Mouse (Mus musculus): ENCODE measurements at regions not wholly inside any gene's neighbourhood (a gene's known extent, or its start where the extent isn't known, plus 50 kb on each side); places are given as distances from the start of the nearest gene placed in this dataset.

DNA sequence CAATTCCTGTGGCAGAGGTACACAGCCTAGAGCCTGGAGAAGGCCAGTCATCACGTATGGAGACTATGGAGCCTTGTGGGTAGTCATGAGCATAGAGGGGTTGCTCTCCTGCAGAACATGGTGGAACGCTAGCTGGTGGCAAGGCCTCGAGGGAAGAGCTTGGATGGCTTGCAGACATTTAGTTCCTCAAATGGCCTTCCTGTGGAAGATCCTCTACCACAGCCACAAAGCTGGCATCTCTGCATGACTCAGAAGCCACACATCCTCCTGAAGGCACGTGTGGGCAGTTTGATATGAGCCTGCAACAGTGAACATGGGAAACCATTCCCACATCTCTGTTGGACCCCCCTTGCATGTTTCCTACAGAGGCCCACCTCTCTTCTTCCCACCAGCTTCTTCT is 547.9 kb upstream of the Lrrc6 start:
- no peak for DNase-seq (ENCODE audit: low read depth, low spot score)

DNA sequence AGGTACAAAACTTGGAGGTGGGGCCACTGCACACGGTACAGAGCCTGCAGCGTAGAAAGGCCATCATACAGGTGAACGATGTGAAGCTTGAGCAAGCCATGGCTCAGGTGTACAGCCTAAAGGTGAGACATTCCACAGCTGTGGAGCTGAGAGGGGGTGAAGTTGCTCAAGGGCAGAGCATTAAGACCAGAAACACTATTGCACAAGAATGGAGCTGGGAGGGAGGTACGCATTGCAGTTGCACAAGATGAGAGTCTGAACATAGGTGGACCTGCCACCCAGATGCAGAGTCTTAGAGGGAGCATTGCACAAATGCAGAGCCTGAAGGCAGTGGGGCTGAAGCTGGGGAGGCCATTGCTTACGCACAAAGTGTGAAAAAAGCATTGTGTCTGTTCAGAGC is 547.4 kb upstream of the Lrrc6 start:
- DNase-seq (ENCODE audit: low read depth, low spot score), result no peak

DNA sequence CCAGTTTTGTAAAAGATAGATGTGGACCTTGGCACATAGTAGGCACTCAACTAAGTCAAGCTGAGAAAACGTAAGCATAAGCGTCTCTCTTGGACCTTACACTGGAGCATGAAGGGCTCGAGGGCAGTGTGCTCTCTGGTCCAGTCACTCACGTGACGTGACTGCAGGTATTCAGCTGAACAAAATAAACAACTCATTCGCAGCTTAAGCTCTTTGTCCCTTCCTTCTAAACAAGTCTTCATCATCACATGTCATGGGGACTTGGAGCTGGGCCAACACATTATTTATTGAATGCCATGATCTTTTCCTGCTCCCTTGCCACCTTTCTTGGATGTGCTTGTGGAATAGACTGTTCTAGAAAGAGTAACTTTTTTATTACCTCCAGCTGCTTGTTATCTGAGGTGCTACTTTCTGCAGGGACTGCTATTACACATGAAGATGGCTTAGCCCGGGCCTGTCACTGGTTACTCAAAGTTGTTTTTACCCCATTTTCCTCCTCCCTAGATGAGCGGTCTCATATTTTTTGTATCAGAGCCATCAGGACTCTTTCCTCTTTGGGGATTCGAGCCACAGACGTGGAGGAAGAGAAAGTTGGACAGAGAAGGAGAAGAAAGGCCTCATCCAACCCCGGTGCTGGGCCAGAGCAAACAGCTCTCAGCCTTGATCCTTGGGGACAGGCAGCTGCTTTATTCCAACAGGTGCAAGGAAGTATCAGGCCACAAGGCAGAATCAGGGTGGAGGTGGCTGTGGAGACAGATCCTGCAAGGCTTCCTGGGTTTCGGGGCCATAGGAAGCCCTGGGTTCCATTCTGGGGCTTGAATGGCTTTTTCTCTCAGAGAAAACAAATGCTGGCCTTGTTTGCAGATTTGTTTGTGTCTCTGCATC is 545.5 kb upstream of the Lrrc6 start:
- DNase-seq (ENCODE audit: low read depth, low spot score), result no peak

- no peak for DNase-seq (ENCODE audit: low read depth, low spot score)
These were observed 544.6 kb upstream of the Lrrc6 start for GRCm38 (mm10) chr15:67045329-67045728.

DNA sequence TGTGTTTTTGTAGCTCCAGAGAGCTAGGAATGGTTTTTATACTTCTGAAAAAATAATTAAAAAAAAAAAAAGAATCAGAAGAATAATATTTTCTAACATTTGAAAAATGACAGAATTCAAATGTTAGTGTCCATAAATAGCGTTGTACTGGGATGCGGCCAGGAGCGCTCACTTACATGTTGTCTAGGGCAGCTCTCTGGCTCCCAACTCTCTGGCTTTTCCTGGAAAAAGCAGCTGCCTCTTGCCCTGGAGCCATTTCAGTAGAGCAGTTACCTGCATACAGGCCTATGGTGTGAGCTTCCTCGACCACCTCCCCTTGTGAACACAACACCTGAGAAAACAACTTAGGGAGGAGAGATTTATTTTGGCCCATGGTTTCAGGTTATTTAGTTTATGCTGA is 544.1 kb upstream of the Lrrc6 start:
- no peak for DNase-seq (ENCODE audit: low read depth, low spot score)

DNA sequence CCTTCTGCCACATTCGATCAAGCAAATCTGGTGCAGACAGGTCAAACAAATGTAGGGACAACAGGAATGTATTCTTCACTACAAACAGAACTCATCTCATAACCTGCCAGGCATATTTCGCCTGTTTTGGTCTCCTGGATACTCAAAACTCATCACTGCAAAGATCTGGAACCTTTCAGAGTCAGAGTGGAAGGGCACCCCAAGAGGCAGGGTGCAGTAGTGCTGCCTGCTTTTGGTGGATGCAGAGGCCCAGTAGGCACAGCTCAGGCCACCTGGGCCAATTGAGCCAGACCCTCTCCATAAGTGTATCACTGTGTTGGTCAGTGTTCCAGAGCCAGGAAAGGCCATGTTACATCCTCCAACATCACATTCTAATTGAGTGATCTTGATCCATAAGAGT is 541.4 kb upstream of the Lrrc6 start:
- no peak for DNase-seq (ENCODE audit: low read depth, low spot score)

DNA sequence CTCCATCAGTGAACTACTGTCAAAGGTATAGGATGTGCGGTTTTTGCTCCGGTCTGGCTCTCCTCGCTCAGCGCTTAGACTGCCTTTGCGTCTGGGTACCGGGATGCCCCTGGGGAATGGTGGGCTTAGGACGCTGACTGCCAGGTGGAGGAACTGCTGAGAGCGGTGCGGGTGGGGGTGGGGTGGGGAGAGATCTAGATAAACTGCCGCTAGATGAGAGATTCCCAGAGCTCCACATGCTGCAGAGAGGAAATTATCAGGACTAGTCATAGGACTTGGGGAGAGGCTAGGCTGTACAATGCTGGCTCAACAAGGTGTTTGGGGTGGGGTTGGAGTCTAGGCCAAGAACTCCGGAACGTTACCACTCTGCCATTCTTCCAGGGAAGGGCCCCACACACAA is 539.5 kb upstream of the Lrrc6 start:
- DNase-seq (ENCODE audit: low read depth, low spot score), result no peak

DNA sequence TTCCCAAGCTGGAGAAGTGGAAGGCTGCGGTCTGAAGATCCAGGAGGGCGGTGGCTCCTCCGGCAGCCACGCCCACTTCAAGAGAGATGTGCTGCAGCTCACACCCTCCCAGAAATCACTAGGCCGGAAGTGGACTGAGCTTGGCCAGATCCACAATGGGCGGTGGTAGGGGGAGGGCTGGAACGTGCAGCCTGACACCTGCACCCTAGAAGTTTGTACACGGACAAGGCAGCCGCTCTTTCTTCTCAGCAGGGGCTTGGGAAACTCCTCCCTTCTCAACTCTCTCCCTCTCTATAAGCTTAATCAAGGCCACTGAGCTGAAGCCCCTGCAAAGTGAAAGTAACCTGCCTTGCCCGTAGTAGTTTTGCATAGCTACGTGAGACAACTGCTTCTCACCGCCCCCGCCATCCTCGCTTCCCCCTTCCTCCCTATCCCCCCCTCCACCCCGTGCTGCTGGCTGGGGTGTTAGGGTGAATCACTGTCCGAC is 538.8 kb upstream of the Lrrc6 start:
- DNase-seq (ENCODE audit: low read depth, low spot score), result no peak

GRCm38 (mm10) chr15:67037647-67038046 is 536.9 kb upstream of the Lrrc6 start:
- DNase-seq (ENCODE audit: low read depth, low spot score), result no peak

DNA sequence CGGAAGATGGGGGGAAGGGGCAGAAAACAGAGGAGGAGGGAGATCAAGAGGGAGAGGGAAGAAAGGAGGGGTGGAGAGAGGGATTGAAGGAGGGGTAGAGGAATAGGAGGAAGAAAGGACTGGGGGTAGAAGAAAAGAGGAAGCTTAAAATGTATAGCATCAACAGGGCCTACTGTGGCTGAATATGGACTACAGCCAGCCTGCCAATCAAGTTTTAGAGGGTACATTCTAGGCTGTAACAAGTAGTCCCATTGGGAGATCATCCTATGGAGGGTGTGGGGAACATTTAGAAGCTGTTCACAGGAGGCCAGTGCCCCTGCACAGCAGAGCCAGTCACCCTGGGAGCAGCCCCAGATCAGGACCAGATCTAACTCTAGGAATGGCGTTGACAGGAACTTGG is 535.6 kb upstream of the Lrrc6 start:
- DNase-seq (ENCODE audit: low read depth, low spot score), result no peak

DNA sequence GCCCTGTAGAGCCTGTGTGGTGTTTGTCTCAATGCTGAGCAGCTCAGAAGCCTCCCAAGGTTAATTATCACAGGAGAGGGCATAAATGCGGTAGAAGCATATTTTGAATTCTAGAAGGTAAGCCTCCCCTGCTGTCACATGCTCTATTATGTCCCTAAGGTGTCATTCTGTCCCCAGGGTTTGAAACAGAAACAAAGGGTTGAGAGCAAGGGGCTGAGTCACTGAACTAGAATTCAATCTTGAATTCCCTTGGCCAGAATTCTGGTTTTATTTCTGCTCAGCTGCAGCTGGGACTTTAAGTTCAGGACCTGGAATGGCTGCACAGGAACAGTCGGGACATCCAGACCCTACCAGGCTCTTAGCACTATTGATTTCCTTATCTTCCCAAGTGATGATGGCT is 533.2 kb upstream of the Lrrc6 start:
- DNase-seq (ENCODE audit: low read depth, low spot score), result no peak

DNA sequence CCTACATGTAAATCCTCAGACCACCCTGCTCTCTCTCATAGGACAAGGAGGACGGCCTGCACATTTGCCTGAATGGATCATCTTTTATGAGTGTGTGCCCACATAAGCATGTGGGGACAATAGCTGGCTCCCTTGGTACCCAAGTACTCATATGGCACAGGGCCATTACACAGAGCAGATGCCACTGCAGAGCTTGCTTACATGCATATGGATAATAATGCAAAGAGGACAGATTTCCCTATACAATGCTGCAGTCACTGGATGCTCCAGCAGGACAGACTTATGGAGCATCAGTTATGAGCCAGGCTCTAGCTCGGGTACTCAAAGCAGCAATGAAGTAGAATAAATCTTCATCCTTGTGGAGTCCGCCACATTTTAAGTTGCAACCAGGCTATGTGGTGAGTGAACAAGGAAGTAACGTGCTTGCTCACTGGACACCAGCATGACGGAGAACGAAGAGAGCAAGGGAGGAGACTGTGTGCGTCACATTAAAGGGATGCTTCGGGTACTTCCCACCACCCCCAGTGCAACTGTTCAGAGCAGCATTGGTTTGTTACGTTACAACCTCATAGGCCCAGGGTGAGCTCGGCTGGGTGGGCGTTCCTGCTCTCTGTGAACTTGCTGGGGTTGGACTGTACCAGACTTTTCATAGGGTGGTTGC is 531.3 kb upstream of the Lrrc6 start:
- DNase-seq (ENCODE audit: low read depth, low spot score), result no peak

GRCm38 (mm10) chr15:67030975-67031374 is 530.3 kb upstream of the Lrrc6 start:
- DNase-seq (ENCODE audit: low read depth, low spot score), result no peak

DNA sequence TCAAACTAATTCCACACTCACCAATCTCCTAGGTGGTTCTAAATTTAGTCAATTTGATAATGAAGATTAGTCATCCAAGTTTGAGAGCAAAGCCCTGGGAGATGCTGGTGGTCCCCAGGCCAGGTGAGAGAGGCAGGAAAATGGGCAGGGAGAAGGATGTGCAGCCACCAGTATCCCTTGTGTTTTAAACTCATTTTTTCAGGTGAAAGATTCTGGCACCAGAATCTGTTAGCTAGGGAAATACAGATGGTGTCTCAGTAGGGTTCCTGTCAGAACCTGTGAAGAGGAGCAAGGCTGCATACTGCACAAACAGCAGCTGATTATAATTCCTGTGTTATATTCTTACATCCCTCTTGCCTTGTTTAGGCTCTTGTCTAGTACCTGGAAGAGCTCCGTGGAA is 527.5 kb upstream of the Lrrc6 start:
- peak; percentile 10 for DNase-seq (ENCODE audit: low read depth, low spot score)

DNA sequence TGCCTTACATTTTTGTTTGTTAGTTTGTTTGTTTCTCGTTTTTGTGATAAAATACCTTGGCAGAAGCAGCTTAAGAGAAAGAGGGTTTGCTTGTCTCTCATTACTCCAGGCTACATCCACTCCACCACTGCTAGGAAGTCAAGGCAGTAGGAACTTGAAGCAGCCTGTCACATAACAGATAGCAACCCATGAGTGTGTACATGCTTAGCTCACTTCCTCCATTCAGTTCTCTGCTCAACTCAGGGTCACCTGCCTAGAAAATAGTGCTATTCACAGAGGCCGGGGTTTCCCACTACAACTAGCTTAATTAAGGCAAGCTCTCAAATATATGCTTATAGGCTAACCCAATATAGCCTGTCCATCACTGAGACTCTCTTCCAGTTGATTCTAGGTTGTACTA is 527.0 kb upstream of the Lrrc6 start:
- no peak for DNase-seq (ENCODE audit: low read depth, low spot score)

GRCm38 (mm10) chr15:67025746-67026145 is 525.0 kb upstream of the Lrrc6 start:
- no peak for DNase-seq (ENCODE audit: low read depth, low spot score)

DNA sequence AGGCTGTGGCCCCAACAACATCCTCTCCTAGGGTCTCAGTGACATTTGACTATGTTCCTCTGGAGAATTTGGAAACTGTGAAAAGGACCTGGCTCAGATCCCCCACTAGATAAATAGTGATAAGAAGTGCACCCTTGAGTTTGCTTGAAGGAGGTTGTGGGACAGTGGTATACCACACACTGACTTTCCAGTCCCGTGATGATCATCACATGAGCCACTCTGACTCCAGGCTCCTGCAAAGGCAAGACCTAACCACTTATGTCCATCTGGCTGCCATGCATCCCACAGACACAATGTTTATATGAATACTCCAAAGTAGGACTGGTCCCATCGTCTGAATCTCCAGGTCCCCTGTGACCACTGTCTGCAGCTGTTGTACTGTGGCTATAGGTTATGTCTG is 523.7 kb upstream of the Lrrc6 start:
- no peak for DNase-seq (ENCODE audit: low read depth, low spot score)

GRCm38 (mm10) chr15:67023081-67023480 is 522.4 kb upstream of the Lrrc6 start:
- no peak for DNase-seq (ENCODE audit: low read depth, low spot score)

DNA sequence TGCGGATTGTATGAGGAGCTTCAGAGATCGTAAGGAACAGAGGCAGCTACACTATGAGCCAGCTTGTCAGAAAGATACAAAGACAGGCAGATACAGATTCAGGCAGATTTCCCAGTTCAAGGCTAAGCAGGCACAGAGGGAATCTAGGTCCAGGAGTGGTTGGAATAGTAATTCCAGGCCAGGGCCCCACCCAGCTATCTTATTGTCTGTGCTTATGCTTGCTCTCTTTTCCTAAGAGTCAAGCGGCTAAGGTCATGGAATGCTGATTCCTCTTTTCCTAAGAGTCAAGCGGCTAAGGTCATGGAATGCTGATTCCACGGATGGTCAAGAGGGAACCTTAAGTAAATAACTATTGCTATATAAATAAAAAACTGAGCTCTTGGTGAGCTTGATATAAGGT is 520.7 kb upstream of the Lrrc6 start:
- DNase-seq (ENCODE audit: low read depth, low spot score), result no peak

GRCm38 (mm10) chr15:67019891-67020290 is 519.2 kb upstream of the Lrrc6 start:
- DNase-seq (ENCODE audit: low read depth, low spot score), result no peak

DNA sequence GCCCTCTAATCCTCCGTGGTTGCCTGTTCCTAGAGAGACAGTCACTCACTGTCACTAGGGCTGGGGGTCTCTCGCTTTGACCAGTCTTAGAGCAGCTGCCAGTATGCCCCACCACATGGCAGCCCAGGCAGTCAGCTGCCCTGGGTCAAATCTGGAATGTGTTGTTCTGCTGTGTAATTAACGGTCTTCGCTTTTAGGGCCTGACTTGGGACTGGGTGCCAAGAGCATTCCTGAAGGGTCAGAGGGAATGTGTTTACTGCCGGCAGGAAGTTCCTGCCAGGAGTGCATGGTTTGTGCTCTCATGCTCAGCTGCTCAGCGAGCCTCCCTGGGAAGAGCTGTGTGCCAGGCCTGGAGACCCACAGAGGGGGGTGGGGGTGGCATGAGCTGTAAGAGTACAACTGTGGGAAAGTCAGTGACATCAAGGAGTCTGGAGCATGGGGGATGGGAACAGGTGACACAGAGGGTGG is 518.5 kb upstream of the Lrrc6 start:
- no peak for DNase-seq (ENCODE audit: low read depth, low spot score)
